ENCODE assay signal across 27 mouse cellular contexts in the genomic region with DNA sequence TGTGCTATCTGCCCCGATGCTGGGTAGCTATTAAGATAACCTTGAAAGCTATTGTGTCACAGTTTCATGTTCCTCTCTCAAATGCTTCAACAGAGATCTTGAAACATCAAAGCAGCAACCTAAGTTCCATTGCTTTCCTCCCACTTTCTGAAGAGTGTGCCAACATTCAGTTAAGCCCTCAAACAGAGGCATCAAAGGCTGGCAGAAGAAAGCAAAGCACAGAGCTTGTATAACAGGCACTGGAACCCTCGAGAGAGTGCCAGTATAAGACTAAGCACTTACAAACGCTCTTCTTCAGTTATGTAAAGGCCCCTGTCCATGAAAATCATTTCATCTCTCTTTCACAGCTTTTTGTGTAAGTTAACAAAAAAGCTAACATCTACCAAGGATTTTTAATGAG.
"Had no signal": no experiment of that assay in that cellular context is flagged by ENCODE, and none has a peak within 500 bp of the region (broad histone marks: within the 10 kb centered on the region; RNA-seq: fewer than 3 reads in every experiment).

No protein-coding gene starts in this region.

- H3K27me3 ChIP-seq: heart, embryonic 12.5 days; hindbrain, embryonic 12.5 days; intestine, embryonic 15.5 days; limb, embryonic 12.5 days; liver, embryonic 13.5 days had no signal

- H3K4me3 ChIP-seq: gastrocnemius, adult 2 months; heart, embryonic 10.5 days; heart, embryonic 12.5 days; hindbrain, embryonic 10.5 days; hindbrain, embryonic 12.5 days; intestine, embryonic 15.5 days; limb, embryonic 12.5 days; liver, embryonic 13.5 days had no signal

- H3K4me2 ChIP-seq: heart, embryonic 12.5 days; hindbrain, embryonic 12.5 days; hindbrain, embryonic 14.5 days; intestine, embryonic 15.5 days; limb, embryonic 12.5 days; liver, embryonic 11.5 days; liver, embryonic 13.5 days had no signal

- H3K27ac ChIP-seq: gastrocnemius, adult 2 months; heart, embryonic 10.5 days; hindbrain, embryonic 10.5 days; hindbrain, embryonic 12.5 days; hindbrain, embryonic 14.5 days; intestine, embryonic 15.5 days; limb, embryonic 12.5 days; liver, embryonic 13.5 days had no signal

- H3K4me1 ChIP-seq: heart, embryonic 10.5 days; heart, embryonic 12.5 days; hindbrain, embryonic 12.5 days; intestine, embryonic 15.5 days; limb, embryonic 12.5 days; liver, embryonic 13.5 days had no signal

- DNase-seq: gastrocnemius, adult 2 months; gastrocnemius, postnatal 10 days; gastrocnemius, postnatal 25 days; heart, adult 18-20 months; heart, postnatal 10 days; heart, postnatal 4 days; kidney, adult 18-20 months; kidney, adult 8-10 months; kidney, postnatal 10 days; kidney, postnatal 25 days; kidney, postnatal 4 days; layer of hippocampus, adult 9-11 months; layer of hippocampus, postnatal 36 days; left cerebral cortex, postnatal 4 days; liver; liver, embryonic 13.5 days had no signal

- ATAC-seq: hindbrain, embryonic 16.5 days; inflammation-experienced regulatory T-cells, adult 6 months; intestine, embryonic 15.5 days; intestine, postnatal 0 days had no signal

- H3K36me3 ChIP-seq: hindbrain, embryonic 10.5 days; hindbrain, embryonic 12.5 days; intestine, embryonic 15.5 days; limb, embryonic 12.5 days; liver, embryonic 13.5 days had no signal

- H3K9me3 ChIP-seq: heart, embryonic 10.5 days; heart, embryonic 12.5 days; hindbrain, embryonic 10.5 days; hindbrain, embryonic 12.5 days; intestine, embryonic 15.5 days; limb, embryonic 12.5 days; liver, embryonic 13.5 days had no signal

- H3K9ac ChIP-seq: heart, embryonic 12.5 days; hindbrain, embryonic 12.5 days; hindbrain, embryonic 14.5 days; intestine, embryonic 15.5 days; limb, embryonic 12.5 days; liver, embryonic 13.5 days had no signal
